Mouse (Mus musculus): ENCODE data around the gene Spata13.

- TF ChIP-seq CTCF (IDR thresholded peaks at IDR 0.05; ENCODE audit: low read depth) (no peak), EP300 (optimal IDR thresholded peaks at IDR 0.05) (no peak)
Measured at GRCm38 (mm10) chr14:60759097-60759496, 125.3 kb downstream of the Spata13 start.
